Mouse (Mus musculus) MEL (cell line): Measurements from ENCODE around the gene Gm20422.

ENCODE experiments used
- CHD2 ChIP-seq: IDR thresholded peaks from 2 replicates; pipeline ENCODE4 v1.6.1; 2011; ENCODE audit warnings: low read length, improper control_type of control experiment
- CTCF ChIP-seq, 3 experiments: IDR thresholded peaks in 2 of 3; conservative IDR thresholded peaks in 1 of 3; 2 replicates each; pipeline ENCODE4 v1.5.1; 2011 to 2012; ENCODE audit warnings: low read length in 3 of 3, low read depth in 2 of 3, mild to moderate bottlenecking in 2 of 3, improper control_type of control experiment in 1 of 3, inconsistent platforms in 1 of 3, mixed read lengths in 1 of 3, moderate library complexity in 1 of 3; ENCODE audit not compliant: control insufficient read depth in 1 of 3, insufficient read depth in 1 of 3, poor library complexity in 1 of 3, severe bottlenecking in 1 of 3
- ETS1 ChIP-seq: IDR thresholded peaks from 2 replicates; pipeline ENCODE4 v1.6.1; 2012; ENCODE audit warnings: low read depth, mild to moderate bottlenecking, inconsistent platforms, low read length, improper control_type of control experiment, moderate library complexity
- GATA1 ChIP-seq: IDR thresholded peaks from 2 replicates; pipeline ENCODE4 v1.6.1; 2011; ENCODE audit warnings: low read depth, low read length, improper control_type of control experiment
- MAX ChIP-seq: IDR thresholded peaks from 2 replicates; pipeline ENCODE4 v1.6.1; 2011; ENCODE audit warnings: low read length, improper control_type of control experiment
- POLR2A ChIP-seq, 2 experiments: IDR thresholded peaks; 2 replicates each; pipeline ENCODE4 v1.6.1; 2011 to 2012; ENCODE audit warnings: low read length in 2 of 2, mild to moderate bottlenecking in 2 of 2, control low read depth in 1 of 2, improper control_type of control experiment in 1 of 2, low read depth in 1 of 2, moderate library complexity in 1 of 2; ENCODE audit not compliant: control insufficient read depth in 1 of 2, insufficient read depth in 1 of 2, poor library complexity in 1 of 2
- POLR2AphosphoS5 ChIP-seq: IDR thresholded peaks from 2 replicates; pipeline ENCODE4 v1.6.1; 2012; ENCODE audit warnings: low read depth, borderline replicate concordance, mild to moderate bottlenecking, inconsistent platforms, low read length, moderate library complexity, mixed read lengths
- USF1 ChIP-seq: IDR thresholded peaks from 2 replicates; pipeline ENCODE4 v1.6.1; 2014; ENCODE audit warnings: low read depth, mild to moderate bottlenecking, inconsistent platforms, low read length, improper control_type of control experiment, moderate library complexity
- ZC3H11A ChIP-seq: IDR thresholded peaks from 2 replicates; pipeline ENCODE4 v1.6.1; 2012; ENCODE audit warnings: low read depth, mild to moderate bottlenecking, inconsistent platforms, low read length, improper control_type of control experiment

- no peak for TF ChIP-seq MAX
- no peak for TF ChIP-seq POLR2A (IDR thresholded peaks at IDR 0.05; ENCODE audit: control insufficient read depth in 1 of 2, insufficient read depth in 1 of 2, low read depth in 1 of 2, low read length in 2 of 2, poor library complexity in 1 of 2)
- no peak for TF ChIP-seq CTCF (IDR thresholded peaks at IDR 0.05 in 2 of 3, conservative IDR thresholded peaks at IDR 0.05 in 1 of 3; ENCODE audit: control insufficient read depth in 1 of 3, insufficient read depth in 1 of 3, low read depth in 2 of 3, low read length in 3 of 3, poor library complexity in 1 of 3, severe bottlenecking in 1 of 3)
- TF ChIP-seq CHD2 = no peak
- no peak for TF ChIP-seq USF1
- no peak for TF ChIP-seq POLR2AphosphoS5
- no peak for TF ChIP-seq ZC3H11A
- TF ChIP-seq GATA1 = no peak
- no peak for TF ChIP-seq ETS1
These were observed 30.4 kb upstream of the Gm20422 start for GRCm38 (mm10) chr8:69805086-69805485.
